Mouse (Mus musculus) T-helper 1 cell (primary cell): ENCODE measurements around the gene Skp2.

Experiments used
- in situ Hi-C: fragments of 300-600 bp; cut with MboI, MseI; formaldehyde crosslinking; loops from one replicate; pipeline ENCODE4 v1.15.1; 2025; ENCODE audit warnings: high pct_unique_total_duplicates

Skp2 gene

DNA sequence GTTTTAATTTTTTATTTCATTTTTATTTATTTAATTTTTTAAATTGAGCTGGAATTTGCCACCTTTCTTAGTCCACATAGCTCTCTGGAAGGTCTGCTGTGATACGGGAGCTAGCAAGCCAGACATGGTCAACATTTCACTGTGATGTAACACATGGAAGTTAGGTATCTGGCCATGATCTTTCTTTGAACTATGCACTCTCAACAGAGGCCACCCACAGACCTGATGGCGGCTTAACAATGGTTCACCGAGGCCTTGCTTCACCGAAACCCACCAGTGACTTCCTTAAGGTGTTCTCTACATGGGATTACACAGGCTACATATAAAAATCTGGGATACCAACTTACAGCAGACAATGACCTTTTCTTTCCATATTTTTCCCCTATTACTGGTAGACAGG is 41.1 kb downstream of the Skp2 start:
- in situ Hi-C loops: no loop called here

DNA sequence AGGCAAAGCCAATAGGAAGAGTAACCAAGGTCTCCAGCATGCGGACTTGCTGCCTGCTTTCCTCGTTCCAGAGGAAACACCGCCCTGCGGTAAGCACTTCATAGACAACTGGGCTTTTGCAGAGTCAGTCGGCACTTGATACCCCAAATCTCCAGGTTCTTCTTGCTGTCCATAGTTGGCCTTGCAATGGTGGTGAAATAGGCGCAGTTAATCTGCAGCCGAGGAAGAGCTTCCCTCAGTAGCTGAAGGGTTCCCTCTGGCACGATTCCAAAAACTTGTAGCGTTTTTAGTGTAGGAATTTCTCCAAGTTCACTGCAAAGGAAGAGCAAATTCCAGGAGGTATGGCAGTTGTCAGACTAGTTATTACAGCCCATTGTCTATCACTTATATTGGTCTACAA is 41.7 kb downstream of the Skp2 start:
- in situ Hi-C loops: no loop called here

DNA sequence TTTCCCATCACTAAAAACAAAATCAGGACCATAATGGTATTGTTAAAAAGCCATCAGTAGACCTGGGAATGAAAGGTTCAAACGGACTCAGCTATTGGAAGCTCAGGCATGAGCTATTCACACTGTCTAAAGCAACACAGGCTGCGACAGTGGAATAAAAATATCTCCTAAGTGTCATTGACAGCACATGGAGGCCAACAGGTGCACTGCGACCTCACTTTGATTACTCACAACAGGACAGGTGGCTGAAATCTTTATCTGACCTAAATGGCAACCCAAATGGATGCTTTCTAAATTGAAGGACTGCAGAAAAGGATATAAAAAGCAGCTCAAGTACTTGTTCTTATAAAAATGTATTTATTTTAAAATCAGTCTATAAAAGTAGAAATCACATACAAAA is 43.6 kb downstream of the Skp2 start:
- in situ Hi-C loops: no loop called here

DNA sequence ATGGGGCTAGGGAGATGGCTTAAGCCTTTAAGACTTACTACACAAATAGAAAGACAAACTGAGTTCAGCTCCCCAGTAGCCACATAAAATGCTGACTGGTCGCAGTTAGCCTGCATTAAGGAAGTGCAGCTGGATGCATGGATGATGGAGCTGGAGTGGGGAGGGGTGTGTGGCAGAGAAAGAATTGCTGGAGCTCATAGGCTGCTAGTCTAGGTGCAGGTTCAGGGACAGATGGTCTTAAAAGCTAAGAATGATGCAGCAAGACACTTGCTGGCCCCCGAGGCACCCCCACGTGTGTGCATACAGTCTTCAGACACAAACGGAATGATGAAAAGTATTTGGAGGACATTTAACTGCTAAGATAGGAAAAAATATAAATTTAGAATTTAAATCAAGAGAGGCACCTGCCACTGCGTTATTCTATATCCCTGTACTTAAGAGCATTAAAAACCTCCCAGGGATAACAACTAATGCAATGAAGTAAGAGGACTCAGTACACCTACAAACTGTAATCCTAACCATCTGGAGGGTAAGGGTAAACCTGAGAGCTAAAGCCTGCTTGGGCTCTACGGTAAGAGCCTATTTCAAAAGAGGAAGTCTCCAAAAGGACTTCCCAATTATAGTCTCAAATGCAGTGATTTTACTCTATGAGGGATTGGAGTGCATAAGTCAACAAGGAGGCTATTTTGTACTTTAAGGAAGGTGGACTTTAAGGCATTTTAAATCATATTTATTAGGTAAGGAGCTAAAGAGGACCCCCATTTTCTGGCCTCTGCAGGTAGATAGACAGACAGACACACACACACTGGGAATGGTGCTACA is 44.5 kb downstream of the Skp2 start:
- in situ Hi-C loops: no loop called here

DNA sequence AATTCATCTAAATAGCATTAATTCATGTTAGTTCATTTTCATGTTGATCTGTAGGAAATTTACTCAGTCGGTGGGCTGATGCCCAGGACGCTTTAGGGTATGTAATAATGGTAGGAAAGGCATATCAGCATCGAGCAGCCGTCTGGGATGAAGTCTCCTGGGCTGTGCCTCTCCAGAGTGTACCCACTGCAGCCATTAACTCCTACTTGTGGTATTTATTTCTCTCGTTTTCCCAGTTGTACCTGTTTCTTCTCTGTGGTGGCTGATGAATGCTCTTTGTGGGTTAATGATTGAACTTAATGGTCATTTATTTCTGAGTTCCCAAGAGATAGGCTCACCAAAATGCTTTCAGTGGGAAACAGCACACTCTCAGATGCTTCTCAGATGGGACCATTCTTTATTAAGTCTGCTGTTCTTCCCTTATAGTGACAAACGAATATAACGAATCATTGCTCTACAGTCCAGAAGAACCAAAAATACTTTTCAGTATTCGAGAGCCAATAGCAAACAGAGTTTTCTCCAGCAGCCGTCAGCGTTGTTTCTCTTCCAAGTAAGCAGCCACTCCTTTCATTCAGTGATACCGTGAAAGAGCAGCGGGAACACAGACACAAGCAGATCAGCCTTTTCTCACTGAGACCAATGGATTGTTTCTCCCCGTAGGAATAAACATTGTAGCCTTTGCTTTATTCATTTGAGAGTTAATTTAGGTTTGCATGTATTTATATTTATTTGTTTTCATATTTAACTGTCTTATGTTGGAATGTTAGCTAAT is 48.7 kb downstream of the Skp2 start:
- in situ Hi-C loops: no loop called here

DNA sequence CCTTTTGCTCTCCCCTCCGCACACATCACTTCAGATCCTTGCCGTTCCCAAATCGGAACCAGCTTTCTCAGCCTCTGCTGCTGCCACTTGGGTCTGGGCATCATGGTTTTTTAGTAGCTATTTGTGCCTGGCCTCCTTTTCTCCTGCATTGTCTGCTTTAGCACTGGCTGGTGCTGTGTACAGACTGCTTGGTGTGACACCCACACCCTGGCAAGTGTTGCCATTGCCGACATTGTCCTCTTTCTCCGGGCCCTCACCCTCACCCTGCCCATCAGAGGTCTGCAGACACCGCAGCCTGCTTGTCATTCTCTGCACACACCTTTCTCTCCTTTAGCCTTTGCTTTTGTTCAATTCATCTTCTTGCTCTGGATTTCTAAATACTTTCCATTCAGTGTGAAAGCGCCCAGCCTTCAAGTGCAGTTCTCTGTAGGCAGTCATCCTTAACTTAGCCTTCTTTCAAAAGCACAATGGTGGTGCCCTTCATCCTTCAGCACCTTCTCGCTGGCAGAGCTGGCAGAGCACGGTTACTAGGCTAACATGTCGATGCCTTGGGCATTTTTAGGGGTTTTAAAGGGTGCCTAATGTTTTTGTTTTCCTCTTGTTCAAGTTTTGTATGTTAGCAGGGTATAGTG is 54.7 kb downstream of the Skp2 start:
- in situ Hi-C loops: no loop called here

DNA sequence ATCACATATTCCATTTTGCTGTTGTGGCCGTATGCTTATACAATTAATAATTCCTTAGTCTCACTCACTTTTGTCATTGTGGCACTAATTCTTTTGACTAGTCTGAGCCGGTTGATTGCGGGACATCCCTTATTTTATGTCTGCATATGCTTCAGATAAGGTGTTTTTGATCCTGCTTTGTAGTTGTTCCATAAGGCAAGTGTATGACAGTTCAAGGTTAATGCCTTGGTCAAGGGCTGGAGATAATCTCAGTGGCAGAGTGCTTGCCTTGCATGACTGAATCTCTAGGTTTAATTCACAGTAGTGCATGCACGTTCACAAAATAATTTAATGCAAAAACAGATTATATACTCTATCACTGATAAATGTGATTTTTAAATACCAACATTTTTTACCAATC is 58.4 kb downstream of the Skp2 start:
- in situ Hi-C loops: no loop called here

DNA sequence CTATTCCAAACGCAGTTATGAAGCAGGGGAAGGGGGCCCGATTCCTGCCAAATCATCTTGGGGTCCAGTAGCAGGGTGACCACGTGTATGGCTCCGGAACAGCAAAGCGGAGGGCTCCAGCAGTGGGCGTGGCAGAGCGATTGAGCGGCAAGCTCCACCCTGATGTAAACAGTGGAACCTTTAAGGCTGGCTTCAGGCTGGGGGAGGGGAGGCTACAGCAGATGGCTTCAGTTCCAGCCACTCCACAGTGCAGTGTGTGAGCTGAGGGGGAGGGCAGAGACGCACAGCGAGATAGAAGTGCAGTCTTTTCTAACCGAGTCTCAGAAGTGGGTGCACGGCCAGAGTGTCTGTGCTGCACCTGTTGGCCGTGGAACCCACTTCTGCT is 60.9 kb downstream of the Skp2 start:
- in situ Hi-C loops: no loop called here

DNA sequence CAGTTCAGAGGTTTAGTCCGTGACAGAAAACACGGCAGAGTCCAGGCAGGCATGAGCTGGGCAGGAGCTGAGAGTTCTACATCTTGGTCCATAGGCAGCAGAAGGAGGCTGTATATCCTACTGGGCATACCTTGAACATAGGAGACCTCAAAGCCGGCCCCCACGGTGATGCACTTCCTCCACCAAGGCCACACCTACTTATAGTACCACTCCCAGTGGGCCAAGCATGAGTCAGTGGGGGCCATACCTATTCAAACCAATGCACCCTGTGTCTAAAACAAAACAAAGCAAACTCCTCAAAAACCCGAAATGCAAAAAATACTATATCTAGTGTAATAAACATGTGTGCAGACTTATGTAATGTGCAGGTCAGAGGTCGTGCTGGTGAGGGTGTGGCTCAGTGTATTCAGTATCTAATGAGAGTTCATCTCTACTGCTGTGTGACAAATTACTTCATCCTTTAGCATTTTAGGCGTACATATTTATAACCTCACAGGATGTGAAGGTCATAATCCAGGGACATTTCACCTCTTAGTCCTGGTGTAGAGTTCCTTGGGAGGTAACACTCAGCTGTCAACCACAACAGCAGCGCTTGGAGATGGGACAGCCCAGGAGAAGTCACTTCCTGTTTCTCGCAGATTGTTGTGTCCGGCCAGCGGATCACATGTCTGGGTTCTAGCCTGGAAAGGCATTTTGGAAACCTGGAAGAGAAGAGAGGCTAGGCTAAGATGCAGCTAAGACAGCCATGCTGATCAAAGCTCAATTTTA is 61.4 kb downstream of the Skp2 start:
- in situ Hi-C loops: no loop called here

DNA sequence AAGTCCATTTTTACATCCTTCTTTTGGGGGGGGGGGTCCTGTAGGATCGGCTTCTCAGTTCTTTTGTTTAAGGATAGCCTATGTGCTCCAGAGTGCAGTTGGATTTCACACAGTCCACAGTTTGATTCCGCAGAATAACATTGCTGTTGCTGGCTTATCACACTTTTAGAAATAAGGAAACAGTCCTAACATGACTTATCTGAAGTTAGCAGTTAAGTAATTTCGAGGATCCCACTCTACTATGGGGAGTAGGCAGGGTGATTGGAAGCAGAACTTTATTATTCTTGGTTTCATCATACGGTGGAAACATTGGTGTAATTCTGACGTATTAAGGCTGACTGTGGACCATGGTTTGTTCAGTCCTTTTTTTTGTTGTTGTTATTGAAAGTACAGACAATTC is 64.6 kb downstream of the Skp2 start:
- in situ Hi-C loops: no loop called here

DNA sequence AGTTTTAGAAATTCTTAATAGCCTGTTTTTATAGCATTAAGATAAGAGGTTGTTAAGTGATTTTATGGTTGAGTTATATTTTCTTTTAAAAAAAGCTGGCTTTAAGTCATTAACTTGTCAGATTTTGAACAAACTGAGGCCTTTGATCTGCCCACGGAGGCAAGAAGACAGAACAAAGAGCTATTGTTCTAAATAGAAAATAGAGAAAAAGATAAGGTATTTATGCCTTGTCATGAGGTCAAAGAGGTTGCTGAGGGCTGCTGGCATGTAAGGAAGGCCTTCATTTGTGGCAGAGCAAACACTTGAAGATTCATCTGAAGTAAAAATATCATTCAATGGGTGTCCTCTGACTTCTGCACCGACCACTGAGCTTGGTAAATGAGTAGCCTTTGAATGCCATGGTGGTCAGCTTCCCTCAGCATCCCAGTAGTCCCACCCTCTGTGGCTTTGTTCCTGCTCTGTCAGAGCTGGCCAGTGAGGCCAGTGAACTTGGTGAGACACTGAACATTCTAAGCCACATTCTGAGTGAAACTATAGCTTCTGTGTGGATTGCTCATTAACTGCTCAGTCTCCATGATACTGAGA is 66.0 kb downstream of the Skp2 start:
- in situ Hi-C loops: no loop called here

DNA sequence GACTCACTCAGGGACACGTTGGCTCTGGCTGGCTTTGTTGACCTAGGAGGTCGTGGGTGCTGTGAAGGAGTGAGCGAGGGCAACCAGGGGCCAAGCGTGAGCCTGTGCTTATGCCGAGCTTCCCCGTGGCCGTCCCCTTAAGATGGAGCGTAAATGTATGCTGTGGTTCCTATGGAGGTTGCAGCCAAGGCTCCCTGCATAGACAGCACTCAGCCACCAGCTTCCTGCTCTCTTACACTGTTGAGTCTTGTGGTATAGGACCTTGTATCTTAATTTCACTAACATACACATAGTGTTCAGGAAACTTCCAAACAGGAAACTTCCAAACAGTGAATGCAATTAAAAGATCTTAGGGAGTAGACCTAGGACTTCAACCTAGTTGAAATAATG is 66.5 kb downstream of the Skp2 start:
- in situ Hi-C loops: no loop called here

DNA sequence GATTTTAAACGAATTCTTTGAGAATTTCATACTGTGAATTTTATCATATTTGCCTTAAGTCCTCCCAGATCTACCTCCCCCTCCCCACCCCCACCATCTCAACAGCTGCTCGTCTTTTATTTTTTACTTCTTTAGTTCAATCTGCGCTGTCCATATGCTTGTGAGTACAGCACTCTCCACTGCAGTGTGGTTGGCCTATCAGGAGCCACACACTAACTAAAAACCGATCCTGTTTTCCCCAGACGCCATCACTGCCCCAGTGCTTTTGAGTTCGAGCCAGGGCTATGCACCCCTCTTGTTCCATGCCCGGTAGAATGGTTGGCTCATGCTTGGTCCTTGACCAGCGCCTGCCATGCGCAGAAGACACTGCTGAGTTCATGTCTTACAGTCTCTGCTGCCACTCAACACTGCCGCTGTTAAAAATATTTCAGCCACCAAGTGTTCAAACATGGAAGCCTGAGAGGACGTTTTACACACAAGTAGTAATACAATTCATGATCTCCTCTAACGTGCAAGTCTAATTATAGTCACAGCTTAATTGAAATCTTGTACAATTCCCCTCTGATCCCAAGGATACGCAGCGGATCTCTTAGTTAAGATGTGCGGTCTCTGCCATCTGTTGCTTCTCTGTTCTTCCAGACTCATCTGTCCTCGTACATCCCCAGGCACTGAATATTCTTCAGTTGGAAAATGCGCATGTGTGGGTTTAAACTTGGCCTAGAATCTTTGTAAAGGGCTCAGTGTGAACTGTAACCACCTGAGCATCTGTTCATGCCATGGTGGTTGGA is 67.1 kb downstream of the Skp2 start:
- in situ Hi-C loops: no loop called here

DNA sequence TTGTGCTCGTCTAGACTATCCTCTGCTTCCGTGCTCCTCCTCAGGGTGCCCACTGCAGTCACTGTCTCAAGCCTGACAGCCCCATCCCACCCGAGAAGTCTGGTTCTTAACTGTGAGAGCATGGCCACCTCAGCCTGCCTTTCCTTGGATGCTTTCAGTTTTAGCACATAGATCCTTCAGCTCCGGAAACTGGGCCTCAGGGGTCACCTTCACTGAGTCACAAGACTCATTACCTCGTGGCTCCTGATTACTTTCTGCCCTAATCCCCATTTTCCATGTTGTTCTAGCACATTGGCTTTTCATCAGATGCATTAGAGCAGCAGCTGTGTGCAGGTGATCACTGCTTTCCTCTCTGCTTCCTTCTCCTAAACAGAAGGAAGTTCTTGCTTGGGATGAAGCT is 67.8 kb downstream of the Skp2 start:
- in situ Hi-C loops: no loop called here

DNA sequence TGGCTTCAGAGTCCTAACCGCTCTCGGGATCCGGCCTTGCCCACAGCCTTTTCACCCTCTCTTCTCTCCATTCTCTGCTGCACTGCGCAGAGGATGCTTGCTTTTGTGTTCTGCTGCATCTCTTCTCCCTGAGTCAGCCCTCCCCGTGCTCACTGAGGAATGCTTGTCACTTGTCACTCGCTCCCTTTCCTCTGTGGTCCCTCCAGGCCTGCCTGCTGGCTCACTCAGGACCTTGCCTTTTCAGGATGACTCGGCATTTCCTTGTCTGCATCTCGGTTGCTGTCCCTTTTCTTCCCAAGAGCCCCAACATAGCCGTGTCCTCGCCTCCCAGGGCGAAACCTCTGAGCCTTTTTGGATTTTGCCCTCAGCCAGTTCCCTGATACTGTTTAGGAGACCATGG is 68.4 kb downstream of the Skp2 start:
- in situ Hi-C loops: no loop called here

DNA sequence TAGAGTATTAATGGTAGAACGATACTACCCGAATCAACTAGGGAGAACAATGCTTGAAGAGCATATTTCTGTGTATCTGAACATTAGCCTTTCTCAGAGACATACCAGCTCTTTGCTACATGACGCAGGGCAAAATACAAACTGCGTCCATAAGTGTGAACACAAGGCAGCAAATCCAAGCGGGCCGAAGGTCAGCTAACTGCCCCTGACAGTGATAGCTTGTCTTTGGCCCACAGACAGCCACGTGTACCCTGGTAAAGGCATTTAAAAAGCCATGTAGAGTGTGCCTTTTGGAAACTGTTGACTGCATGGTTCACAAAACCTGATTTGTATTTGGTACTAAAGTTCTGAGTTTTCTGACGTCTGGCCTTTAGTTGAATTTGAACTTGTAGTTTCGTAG is 72.5 kb downstream of the Skp2 start:
- in situ Hi-C loops: no loop called here

DNA sequence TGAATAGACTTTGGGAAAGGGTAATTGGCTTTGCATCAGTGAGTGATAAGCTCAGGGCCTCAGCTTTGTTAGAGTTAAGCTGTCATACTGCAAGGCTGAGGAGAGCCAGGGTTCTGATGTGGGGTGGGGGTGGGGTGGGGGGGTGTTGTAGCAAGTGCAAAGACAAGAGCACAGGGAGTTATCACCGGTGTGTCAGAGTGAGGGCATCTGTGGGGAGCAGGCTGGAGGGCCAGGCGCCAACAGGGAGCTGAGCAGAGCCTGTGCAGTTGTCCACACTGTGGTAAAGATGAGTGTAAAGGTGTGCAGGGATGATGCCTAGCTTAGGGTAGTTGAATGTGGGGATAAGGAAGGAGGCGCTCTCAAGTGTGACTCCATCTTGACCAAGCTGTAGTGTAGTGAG is 73.9 kb downstream of the Skp2 start:
- in situ Hi-C loops: no loop called here

DNA sequence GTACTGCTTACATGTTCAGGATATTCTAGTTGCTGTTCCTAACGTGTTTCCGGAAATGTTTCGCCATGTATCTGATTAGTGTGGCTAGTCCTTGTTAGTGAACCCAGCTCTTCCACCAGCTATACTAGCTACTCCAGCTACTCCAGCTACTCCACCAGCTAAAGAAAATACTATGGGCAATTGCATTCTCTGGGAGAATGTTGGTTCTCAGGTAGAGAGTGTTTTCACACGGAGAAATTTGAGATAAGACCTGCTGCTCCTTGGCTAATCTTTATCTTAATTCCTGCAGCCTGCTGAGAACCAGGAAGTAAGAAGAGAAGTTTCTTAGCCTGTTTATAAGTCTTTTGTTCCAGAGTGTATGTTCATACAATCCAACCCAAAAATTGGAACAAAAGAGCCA is 75.0 kb downstream of the Skp2 start:
- in situ Hi-C loops: no loop called here

DNA sequence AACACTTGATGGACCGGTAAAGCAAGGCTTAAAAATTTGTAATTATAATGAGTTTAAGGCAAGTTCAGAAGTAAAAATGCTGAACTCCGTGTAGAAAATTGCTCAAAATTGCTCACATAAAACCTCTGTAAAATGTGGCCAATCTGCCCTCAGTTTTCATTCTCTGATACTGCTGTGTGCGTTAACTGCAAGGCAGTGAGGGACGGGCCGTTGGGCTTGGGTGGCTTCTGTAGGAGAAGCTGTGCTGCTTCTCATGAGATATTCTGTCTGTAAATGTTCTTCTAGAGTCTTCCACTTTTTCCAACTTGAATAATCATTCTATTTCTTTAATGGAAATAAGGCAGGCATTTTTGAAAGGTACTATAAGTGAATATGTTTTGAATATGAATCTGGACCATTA is 75.6 kb downstream of the Skp2 start:
- in situ Hi-C loops: loop anchor here (5.0 to 10.0 kb wide), 4 partner anchors 38 to 635 kb away; partner anchors contain the start of genes Lmbrd2 and Nipbl

DNA sequence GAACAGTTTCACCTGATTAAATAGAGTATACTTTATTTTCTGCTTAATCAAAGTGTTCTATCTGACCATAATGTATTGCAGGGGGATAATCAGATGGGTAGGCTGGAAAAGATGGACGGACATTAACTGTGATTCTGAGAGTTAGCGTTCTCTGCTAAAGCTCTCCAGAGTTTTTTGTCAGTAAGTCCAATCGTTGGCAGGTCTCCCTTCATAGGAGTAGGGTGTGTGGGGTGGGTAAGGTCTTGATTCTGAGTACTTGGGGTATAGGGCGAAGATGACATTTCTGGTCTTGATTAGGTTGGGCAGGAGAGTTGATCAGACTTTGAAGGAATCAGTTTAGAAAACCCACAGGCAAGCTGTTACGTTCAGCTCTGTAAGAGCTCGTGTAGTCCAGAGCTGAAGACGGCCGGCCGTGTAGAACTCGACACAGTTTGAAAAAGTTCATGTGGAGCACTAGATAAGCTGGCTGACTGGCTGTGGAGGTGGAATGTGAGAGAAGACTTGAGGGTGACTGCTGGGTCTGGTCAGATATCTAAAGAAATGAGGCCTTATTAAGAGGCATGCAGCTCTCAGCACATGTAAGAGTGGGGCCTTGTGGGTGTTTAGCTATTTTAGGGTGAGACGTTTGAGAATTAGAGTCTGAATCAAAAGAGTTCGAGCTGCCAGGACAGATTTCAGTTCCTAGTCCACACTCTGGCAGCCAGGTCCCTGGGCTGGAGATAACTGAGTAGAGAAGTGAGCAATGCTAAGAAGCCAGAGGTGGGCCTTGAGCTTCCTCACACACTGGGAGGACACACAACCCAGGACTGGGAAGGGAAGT is 76.5 kb downstream of the Skp2 start:
- in situ Hi-C loops: loop anchor here (5.0 to 10.0 kb wide), 4 partner anchors 39 to 634 kb away; partner anchors contain the start of genes Lmbrd2 and Nipbl
